Mouse (Mus musculus) ES-Bruce4 (cell line): ENCODE measurements around the gene Fut2.
"Not testable (repeated sequence)": the region's sequence is repeated elsewhere in the genome, so short reads cannot be mapped to it uniquely, and the experiment has no call there.

Source experiments
- CTCF ChIP-seq: IDR thresholded peaks from one replicate; pipeline ENCODE4 v1.8.1; 2011; ENCODE audit warnings: low read depth, low read length
- POLR2A ChIP-seq: IDR thresholded peaks from one replicate; pipeline ENCODE4 v1.8.1; 2011; ENCODE audit warnings: low read length; ENCODE audit not compliant: insufficient read depth

DNA sequence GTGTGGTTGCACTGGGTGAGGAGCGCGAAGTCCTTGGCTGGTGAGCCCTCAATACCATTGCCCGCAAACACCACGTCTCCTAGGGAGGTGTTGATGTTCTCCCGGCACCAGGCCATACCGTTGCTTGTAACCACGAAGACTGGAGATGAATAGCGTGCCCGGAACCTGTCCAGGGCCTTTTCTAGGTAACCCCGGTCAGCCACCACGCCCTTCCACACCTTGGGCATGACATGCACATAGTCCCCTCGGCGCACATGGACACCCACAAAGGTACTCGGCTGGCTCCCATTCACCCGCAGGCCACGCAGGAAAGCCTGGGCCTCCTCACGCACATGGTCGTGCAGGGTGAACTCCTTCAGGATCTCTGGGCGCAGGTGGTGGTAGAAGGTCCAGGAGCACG, 15.7 kb downstream of the Fut2 start:
- not testable (repeated sequence) for TF ChIP-seq CTCF, POLR2A
